Mouse (Mus musculus): ENCODE results near the gene Fbxl8. TPM values are rescaled to one million over a fixed set of nuclear protein-coding genes. Genes with fewer than 3 reads are reported as not detected.

Fbxl8 gene
- polyA plus RNA-seq, 1 experiment from 2014 or later, result 3.1 TPM

- H3K27ac ChIP-seq (ENCODE audit: low read length), result no peak overlapping the region
- H3K9me3 ChIP-seq (ENCODE audit: control insufficient read depth, low read depth, low read length), result no peaks in the 10 kb centered on the region
- ATAC-seq (ENCODE audit: insufficient number of reproducible peaks, insufficient read depth, low FRiP score, low read depth), result no peak
- H3K9ac ChIP-seq (replicated peaks; ENCODE audit: low read depth, low read length), result no peak overlapping the region
- H3K27me3 ChIP-seq (ENCODE audit: control insufficient read depth, insufficient read depth, low read length), result no peaks in the 10 kb centered on the region
- WGBS, result 84% methylated on average over 15 of the region's 15 CpGs
- H3K4me1 ChIP-seq (ENCODE audit: control insufficient read depth, insufficient read depth, low read length), result peaks cover 20% of the 10 kb centered on the region
- no peak overlapping the region for H3K4me2 ChIP-seq (replicated peaks; ENCODE audit: low read depth, low read length)
- H3K36me3 ChIP-seq (ENCODE audit: control insufficient read depth, insufficient read depth, low read length), result peaks cover 37% of the 10 kb centered on the region
- no peak overlapping the region for H3K4me3 ChIP-seq (ENCODE audit: low read depth, low read length)
Observed at GRCm38 (mm10) chr8:105309142-105309847, 44.8 kb downstream of the Fbxl8 start.

DNA sequence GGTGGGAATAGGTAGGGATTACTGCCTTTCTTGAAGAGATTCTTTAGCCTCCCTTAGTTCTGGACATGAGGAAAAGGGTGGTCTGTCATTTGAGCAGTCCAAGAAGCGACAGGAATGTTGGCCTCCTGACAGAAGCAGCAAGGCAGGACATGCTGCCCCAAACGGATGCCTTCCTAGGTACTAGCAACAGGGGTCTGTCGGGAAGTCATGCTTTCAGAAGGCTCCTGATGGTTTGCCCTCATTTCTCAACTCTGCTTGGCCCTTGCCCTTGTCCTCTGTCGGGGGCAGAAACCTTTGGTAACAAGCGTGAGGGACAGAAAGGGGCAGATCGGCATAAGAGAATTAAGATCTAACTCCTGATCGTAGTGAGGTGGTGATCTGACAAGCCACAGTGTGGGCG, 45.7 kb downstream of the Fbxl8 start:
- H3K4me2 ChIP-seq (replicated peaks; ENCODE audit: low read depth, low read length), result no peak overlapping the region
- 80% methylated on average over 8 of the region's 8 CpGs for WGBS
- H3K36me3 ChIP-seq (ENCODE audit: control insufficient read depth, insufficient read depth, low read length), result peaks cover 39% of the 10 kb centered on the region
- H3K9ac ChIP-seq (replicated peaks; ENCODE audit: low read depth, low read length), result no peak overlapping the region
- ATAC-seq (ENCODE audit: insufficient number of reproducible peaks, insufficient read depth, low FRiP score, low read depth), result no peak
- H3K27ac ChIP-seq (ENCODE audit: low read length), result no peak overlapping the region
- no peaks in the 10 kb centered on the region for H3K27me3 ChIP-seq (ENCODE audit: control insufficient read depth, insufficient read depth, low read length)
- H3K4me1 ChIP-seq (ENCODE audit: control insufficient read depth, insufficient read depth, low read length), result peaks cover 13% of the 10 kb centered on the region
- no peaks in the 10 kb centered on the region for H3K9me3 ChIP-seq (ENCODE audit: control insufficient read depth, low read depth, low read length)
- no peak overlapping the region for H3K4me3 ChIP-seq (ENCODE audit: low read depth, low read length)

DNA sequence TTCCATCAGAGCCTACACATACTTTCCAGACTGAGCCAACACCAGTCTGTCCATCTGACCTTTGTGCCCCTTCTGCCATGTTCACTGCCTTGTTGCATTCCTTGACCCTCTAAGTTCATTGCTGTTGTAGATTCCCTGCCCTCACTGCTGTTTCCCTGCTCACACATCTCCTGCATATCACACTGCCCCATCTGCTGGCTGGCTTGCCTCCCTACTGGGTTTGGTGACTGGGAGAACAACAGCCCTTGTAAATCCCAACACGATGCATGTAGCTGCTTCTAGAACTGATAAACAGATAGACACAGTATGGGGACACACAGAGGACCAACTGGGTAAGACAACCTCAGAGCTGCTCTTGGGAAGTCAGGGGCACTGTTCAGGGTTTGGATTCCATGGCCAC, 47.3 kb downstream of the Fbxl8 start:
- Histone ChIP-seq H3K4me2 (replicated peaks; ENCODE audit: low read depth, low read length) (no peak overlapping the region), H3K4me3 (ENCODE audit: low read depth, low read length) (no peak overlapping the region), H3K27ac (ENCODE audit: low read length) (no peak overlapping the region), H3K27me3 (ENCODE audit: control insufficient read depth, insufficient read depth, low read length) (no peaks in the 10 kb centered on the region), H3K36me3 (ENCODE audit: control insufficient read depth, insufficient read depth, low read length) (peaks cover 40% of the 10 kb centered on the region), H3K9ac (replicated peaks; ENCODE audit: low read depth, low read length) (no peak overlapping the region), H3K9me3 (ENCODE audit: control insufficient read depth, low read depth, low read length) (no peaks in the 10 kb centered on the region), H3K4me1 (ENCODE audit: control insufficient read depth, insufficient read depth, low read length) (no peaks in the 10 kb centered on the region)
- no peak for ATAC-seq (ENCODE audit: insufficient number of reproducible peaks, insufficient read depth, low FRiP score, low read depth)
- WGBS, result 91% methylated on average over 1 of the region's 1 CpGs

DNA sequence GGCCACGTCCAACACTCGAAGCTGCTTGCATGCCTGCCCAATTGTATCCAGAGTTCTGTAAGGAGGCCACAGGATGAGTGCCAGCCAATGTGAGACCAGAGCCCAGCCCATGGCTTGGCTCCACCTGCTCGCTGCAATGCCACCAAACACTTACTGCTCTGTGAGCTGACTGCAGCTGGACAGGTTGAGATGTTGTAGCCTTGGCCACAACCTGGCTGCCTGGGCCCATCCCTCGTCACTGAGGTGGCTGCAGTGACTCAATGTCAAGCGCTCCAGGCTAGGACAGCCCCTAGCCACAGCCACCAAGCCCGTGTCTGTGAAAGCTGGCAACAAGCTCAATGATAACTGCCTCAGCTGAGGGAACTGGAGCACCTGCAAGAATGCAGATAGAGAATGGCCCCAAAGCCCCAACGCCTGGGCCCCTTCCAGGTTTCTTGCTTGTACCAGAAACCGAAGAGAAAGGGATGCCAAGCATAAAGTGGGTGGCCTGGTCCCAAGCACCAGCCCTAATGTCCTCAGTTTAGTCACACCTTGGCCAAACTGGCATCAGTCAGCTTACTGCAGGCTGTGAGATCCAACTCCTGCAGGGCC, 48.5 kb downstream of the Fbxl8 start:
- WGBS, result 88% methylated on average over 8 of the region's 8 CpGs
- Histone ChIP-seq H3K36me3 (ENCODE audit: control insufficient read depth, insufficient read depth, low read length) (peaks cover 27% of the 10 kb centered on the region), H3K4me2 (replicated peaks; ENCODE audit: low read depth, low read length) (no peak overlapping the region), H3K4me1 (ENCODE audit: control insufficient read depth, insufficient read depth, low read length) (no peaks in the 10 kb centered on the region), H3K9me3 (ENCODE audit: control insufficient read depth, low read depth, low read length) (no peaks in the 10 kb centered on the region), H3K27ac (ENCODE audit: low read length) (no peak overlapping the region), H3K4me3 (ENCODE audit: low read depth, low read length) (no peak overlapping the region), H3K9ac (replicated peaks; ENCODE audit: low read depth, low read length) (no peak overlapping the region), H3K27me3 (ENCODE audit: control insufficient read depth, insufficient read depth, low read length) (no peaks in the 10 kb centered on the region)
- no peak for ATAC-seq (ENCODE audit: insufficient number of reproducible peaks, insufficient read depth, low FRiP score, low read depth)

DNA sequence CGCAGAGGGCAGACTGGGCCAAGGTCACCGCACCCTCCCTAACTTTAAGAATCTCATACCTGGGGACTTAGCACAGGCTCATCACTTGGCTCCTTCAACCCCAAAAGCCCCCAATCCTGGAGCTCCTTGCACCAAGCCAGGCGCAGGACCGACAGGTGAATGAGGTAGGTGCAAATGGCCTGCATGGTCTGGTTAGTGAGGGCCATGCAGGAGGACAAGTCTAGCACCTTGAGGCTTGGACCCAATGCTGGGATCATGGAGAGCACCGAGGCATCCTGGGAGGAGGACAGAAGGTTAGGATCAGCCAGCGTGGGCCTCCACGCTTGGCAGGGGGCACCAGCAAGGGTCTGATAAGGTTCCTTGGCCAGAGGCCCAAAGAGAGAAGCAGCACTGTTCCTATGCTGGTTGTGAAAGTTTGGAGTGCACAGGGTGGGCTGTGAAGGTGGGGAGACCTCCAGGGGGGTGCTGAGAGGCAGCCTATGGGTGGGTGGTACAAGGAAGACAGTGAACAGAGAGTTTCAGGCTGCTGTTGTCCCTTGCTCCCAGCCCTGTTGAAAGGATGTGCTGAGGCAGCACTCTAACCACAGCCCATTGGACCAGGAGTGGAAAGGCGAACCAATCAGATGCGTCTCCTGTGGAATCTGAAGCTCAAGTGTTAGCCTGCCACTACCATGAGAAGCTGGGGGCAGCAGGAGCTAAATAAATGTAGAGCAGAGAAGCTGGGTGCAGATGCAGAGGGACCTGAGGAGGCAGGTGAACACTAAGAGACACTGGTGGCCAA, 49.4 kb downstream of the Fbxl8 start:
- H3K27me3 ChIP-seq (ENCODE audit: control insufficient read depth, insufficient read depth, low read length), result no peaks in the 10 kb centered on the region
- no peaks in the 10 kb centered on the region for H3K9me3 ChIP-seq (ENCODE audit: control insufficient read depth, low read depth, low read length)
- no peak overlapping the region for H3K27ac ChIP-seq (ENCODE audit: low read length)
- no peak overlapping the region for H3K9ac ChIP-seq (replicated peaks; ENCODE audit: low read depth, low read length)
- peaks cover 24% of the 10 kb centered on the region for H3K36me3 ChIP-seq (ENCODE audit: control insufficient read depth, insufficient read depth, low read length)
- ATAC-seq (ENCODE audit: insufficient number of reproducible peaks, insufficient read depth, low FRiP score, low read depth), result no peak
- no peak overlapping the region for H3K4me3 ChIP-seq (ENCODE audit: low read depth, low read length)
- no peaks in the 10 kb centered on the region for H3K4me1 ChIP-seq (ENCODE audit: control insufficient read depth, insufficient read depth, low read length)
- 79% methylated on average over 9 of the region's 9 CpGs for WGBS
- H3K4me2 ChIP-seq (replicated peaks; ENCODE audit: low read depth, low read length), result no peak overlapping the region

GRCm38 (mm10) chr8:105315073-105315769, 50.8 kb downstream of the Fbxl8 start:
- Histone ChIP-seq H3K27me3 (ENCODE audit: control insufficient read depth, insufficient read depth, low read length) (no peaks in the 10 kb centered on the region), H3K9ac (replicated peaks; ENCODE audit: low read depth, low read length) (no peak overlapping the region), H3K36me3 (ENCODE audit: control insufficient read depth, insufficient read depth, low read length) (peaks cover 26% of the 10 kb centered on the region), H3K4me3 (ENCODE audit: low read depth, low read length) (no peak overlapping the region), H3K27ac (ENCODE audit: low read length) (no peak overlapping the region), H3K9me3 (ENCODE audit: control insufficient read depth, low read depth, low read length) (no peaks in the 10 kb centered on the region), H3K4me1 (ENCODE audit: control insufficient read depth, insufficient read depth, low read length) (no peaks in the 10 kb centered on the region), H3K4me2 (replicated peaks; ENCODE audit: low read depth, low read length) (no peak overlapping the region)
- ATAC-seq (ENCODE audit: insufficient number of reproducible peaks, insufficient read depth, low FRiP score, low read depth), result 0 out of 2 replicates have a peak, but pooled peaks have one; percentile 24
- WGBS, result 90% methylated on average over 18 of the region's 18 CpGs

GRCm38 (mm10) chr8:105317941-105318340, 53.5 kb downstream of the Fbxl8 start:
- WGBS, result 96% methylated on average over 4 of the region's 4 CpGs
- H3K9ac ChIP-seq (replicated peaks; ENCODE audit: low read depth, low read length), result no peak overlapping the region
- H3K27ac ChIP-seq (ENCODE audit: low read length), result no peak overlapping the region
- no peak for ATAC-seq (ENCODE audit: insufficient number of reproducible peaks, insufficient read depth, low FRiP score, low read depth)
- no peaks in the 10 kb centered on the region for H3K27me3 ChIP-seq (ENCODE audit: control insufficient read depth, insufficient read depth, low read length)
- no peak overlapping the region for H3K4me2 ChIP-seq (replicated peaks; ENCODE audit: low read depth, low read length)
- H3K4me1 ChIP-seq (ENCODE audit: control insufficient read depth, insufficient read depth, low read length), result no peaks in the 10 kb centered on the region
- no peaks in the 10 kb centered on the region for H3K9me3 ChIP-seq (ENCODE audit: control insufficient read depth, low read depth, low read length)
- no peak overlapping the region for H3K4me3 ChIP-seq (ENCODE audit: low read depth, low read length)
- peaks cover 26% of the 10 kb centered on the region for H3K36me3 ChIP-seq (ENCODE audit: control insufficient read depth, insufficient read depth, low read length)

GRCm38 (mm10) chr8:105318662-105319190, 54.3 kb downstream of the Fbxl8 start:
- Histone ChIP-seq H3K9me3 (ENCODE audit: control insufficient read depth, low read depth, low read length) (no peaks in the 10 kb centered on the region), H3K36me3 (ENCODE audit: control insufficient read depth, insufficient read depth, low read length) (peaks cover 19% of the 10 kb centered on the region), H3K4me2 (replicated peaks; ENCODE audit: low read depth, low read length) (no peak overlapping the region), H3K4me3 (ENCODE audit: low read depth, low read length) (no peak overlapping the region), H3K4me1 (ENCODE audit: control insufficient read depth, insufficient read depth, low read length) (no peaks in the 10 kb centered on the region), H3K9ac (replicated peaks; ENCODE audit: low read depth, low read length) (no peak overlapping the region), H3K27me3 (ENCODE audit: control insufficient read depth, insufficient read depth, low read length) (no peaks in the 10 kb centered on the region), H3K27ac (ENCODE audit: low read length) (no peak overlapping the region)
- 82% methylated on average over 11 of the region's 11 CpGs for WGBS
- no peak for ATAC-seq (ENCODE audit: insufficient number of reproducible peaks, insufficient read depth, low FRiP score, low read depth)

All from stomach, embryonic 14.5 days (tissue).